Mouse (Mus musculus): ENCODE results near the gene Enpep. TPM values are rescaled to one million over a fixed set of nuclear protein-coding genes. Genes with fewer than 3 reads are reported as not detected.

Enpep gene
- total and polyA plus RNA-seq, 2 experiments from 2014 or later, result 8.3 to 8.4 TPM

DNA sequence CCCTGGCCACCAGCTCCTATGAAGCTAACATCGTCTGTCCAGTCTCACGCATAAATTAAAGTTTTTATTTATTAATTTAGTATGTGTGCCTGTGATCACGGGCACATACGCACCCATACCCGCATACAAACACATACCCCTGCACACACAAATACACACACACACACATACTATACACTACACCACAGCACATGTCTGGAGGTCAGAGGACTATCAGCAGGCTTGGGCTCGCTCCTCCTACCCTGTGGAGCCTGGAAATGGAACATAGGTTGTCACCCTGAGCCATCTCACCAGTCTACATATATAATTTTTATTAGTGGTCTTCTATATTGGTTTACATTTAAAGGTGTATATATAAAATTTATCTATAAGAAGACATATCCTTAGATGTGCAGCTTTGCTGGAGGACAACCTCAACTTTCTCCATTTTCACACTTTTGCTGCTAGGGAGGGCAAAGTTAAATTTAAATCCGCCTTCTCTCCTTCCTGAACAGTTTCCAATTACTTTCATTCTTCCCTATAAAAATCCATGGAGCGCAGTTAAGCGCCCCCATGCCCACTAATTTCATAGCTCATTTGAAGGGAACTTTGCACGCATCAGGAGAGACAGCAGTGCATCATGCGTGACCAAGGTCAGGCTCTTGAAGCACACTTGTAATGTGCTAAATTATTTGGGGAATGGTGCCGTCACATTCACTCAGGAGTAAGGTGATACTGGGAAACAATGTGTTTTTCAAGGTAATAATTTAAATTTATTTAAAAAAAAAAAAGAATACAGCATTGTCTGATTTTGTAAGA lies 63.4 kb downstream of the Enpep start:
- no peak for TF ChIP-seq EP300 (IDR thresholded peaks at IDR 0.05; ENCODE audit: low read depth)
- TF ChIP-seq CTCF (IDR thresholded peaks at IDR 0.05; ENCODE audit: low read depth), result no peak
- Histone ChIP-seq H3K36me3 (replicated peaks; ENCODE audit: control insufficient read depth, insufficient read depth, low read length) (no peaks in the 10 kb centered on the region), H3K27me3 (ENCODE audit: control insufficient read depth, insufficient read depth, low read length) (no peaks in the 10 kb centered on the region), H3K27ac (ENCODE audit: low read depth) (no peak overlapping the region), H3K4me1 (ENCODE audit: control insufficient read depth, insufficient read depth) (no peaks in the 10 kb centered on the region), H3K9me3 (replicated peaks; ENCODE audit: control insufficient read depth, low read length) (no peaks in the 10 kb centered on the region), H3K9ac (replicated peaks; ENCODE audit: low read depth, low read length) (no peak overlapping the region), H3K4me3 (ENCODE audit: low read depth, low read length) (no peak overlapping the region), H3K4me2 (ENCODE audit: low read depth, low read length) (no peak overlapping the region)
- ATAC-seq (ENCODE audit: insufficient read depth, low read depth) (no peak), DNase-seq (ENCODE audit: low spot score) (no peak)
- WGBS, result 89% methylated on average over 12 of the region's 12 CpGs

DNA sequence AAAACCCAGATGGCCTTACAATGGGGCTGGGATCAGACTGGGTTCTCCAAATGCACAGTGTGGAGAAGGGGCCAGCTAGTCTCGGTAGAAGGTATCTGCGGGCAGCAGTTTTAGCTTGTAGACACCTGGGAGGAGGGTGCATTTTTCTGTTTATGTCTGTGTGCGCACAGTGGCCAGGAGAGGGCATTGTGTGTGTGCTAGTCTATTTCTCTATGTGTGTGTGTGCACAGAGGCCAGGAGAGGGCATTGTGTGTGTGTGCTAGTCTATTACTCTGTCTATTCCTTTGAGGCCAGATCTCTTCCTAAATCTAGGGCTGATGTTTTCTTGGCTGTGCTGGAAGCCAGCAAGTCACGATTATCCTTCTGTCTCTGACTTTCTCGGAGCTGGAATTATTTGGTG lies 74.0 kb downstream of the Enpep start:
- Histone ChIP-seq H3K9me3 (replicated peaks; ENCODE audit: control insufficient read depth, low read length) (no peaks in the 10 kb centered on the region), H3K4me3 (ENCODE audit: low read depth, low read length) (no peak overlapping the region), H3K9ac (replicated peaks; ENCODE audit: low read depth, low read length) (no peak overlapping the region), H3K27me3 (ENCODE audit: control insufficient read depth, insufficient read depth, low read length) (no peaks in the 10 kb centered on the region), H3K36me3 (replicated peaks; ENCODE audit: control insufficient read depth, insufficient read depth, low read length) (no peaks in the 10 kb centered on the region), H3K27ac (ENCODE audit: low read depth) (no peak overlapping the region), H3K4me1 (ENCODE audit: control insufficient read depth, insufficient read depth) (no peaks in the 10 kb centered on the region), H3K4me2 (ENCODE audit: low read depth, low read length) (no peak overlapping the region)
- 69% methylated on average over 5 of the region's 5 CpGs for WGBS
- no peak for ATAC-seq (ENCODE audit: insufficient read depth, low read depth)
- no peak for DNase-seq (ENCODE audit: low spot score)
- no peak for TF ChIP-seq EP300 (IDR thresholded peaks at IDR 0.05; ENCODE audit: low read depth)
- peak; percentile 14; the same call in 1 of the 2 replicates for TF ChIP-seq CTCF (IDR thresholded peaks at IDR 0.05; ENCODE audit: low read depth)

GRCm38 (mm10) chr3:129256766-129257165 lies 75.8 kb downstream of the Enpep start:
- DNase-seq (ENCODE audit: low spot score) (peak; percentile 64), ATAC-seq (ENCODE audit: insufficient read depth, low read depth) (peak; percentile 55; the same call in 1 of the 2 replicates)
- H3K36me3 ChIP-seq (replicated peaks; ENCODE audit: control insufficient read depth, insufficient read depth, low read length), result no peaks in the 10 kb centered on the region
- peak overlapping the region; percentile 10; the same call in 1 of the 2 replicates for H3K4me3 ChIP-seq (ENCODE audit: low read depth, low read length)
- no peak overlapping the region for H3K27ac ChIP-seq (ENCODE audit: low read depth)
- H3K9me3 ChIP-seq (replicated peaks; ENCODE audit: control insufficient read depth, low read length), result no peaks in the 10 kb centered on the region
- peak overlapping the region; percentile 30 for H3K4me2 ChIP-seq (ENCODE audit: low read depth, low read length)
- TF ChIP-seq EP300 (IDR thresholded peaks at IDR 0.05; ENCODE audit: low read depth) (no peak), CTCF (IDR thresholded peaks at IDR 0.05; ENCODE audit: low read depth) (peak; percentile 54)
- H3K27me3 ChIP-seq (ENCODE audit: control insufficient read depth, insufficient read depth, low read length), result no peaks in the 10 kb centered on the region
- no peak overlapping the region for H3K9ac ChIP-seq (replicated peaks; ENCODE audit: low read depth, low read length)
- no peaks in the 10 kb centered on the region for H3K4me1 ChIP-seq (ENCODE audit: control insufficient read depth, insufficient read depth)
- 58% methylated on average over 8 of the region's 8 CpGs for WGBS

DNA sequence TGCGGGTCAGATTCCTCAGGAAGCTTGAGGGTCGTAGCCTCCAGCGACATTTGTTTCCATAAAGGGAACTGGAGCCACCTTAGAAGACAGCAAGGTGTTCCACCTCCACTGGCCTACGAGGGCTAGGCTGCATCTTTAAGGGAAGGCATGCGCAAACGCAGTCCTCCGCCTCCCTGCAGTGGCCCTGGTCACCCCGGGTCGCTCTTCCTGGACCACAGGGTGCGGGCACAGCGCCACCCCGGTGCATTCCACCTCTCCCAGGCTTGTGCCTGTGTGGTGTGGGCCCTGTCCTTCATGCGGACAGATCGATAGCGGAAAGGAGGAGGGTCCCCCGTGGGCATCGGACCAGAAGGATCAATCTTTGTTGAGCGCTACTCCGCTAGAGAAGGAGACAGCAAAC lies 76.2 kb downstream of the Enpep start:
- 44% methylated on average over 19 of the region's 19 CpGs for WGBS
- H3K9me3 ChIP-seq (replicated peaks; ENCODE audit: control insufficient read depth, low read length), result no peaks in the 10 kb centered on the region
- ATAC-seq (ENCODE audit: insufficient read depth, low read depth), result peak; percentile 47; the same call in 1 of the 2 replicates
- H3K4me1 ChIP-seq (ENCODE audit: control insufficient read depth, insufficient read depth), result no peaks in the 10 kb centered on the region
- peak; percentile 17 for DNase-seq (ENCODE audit: low spot score)
- H3K27me3 ChIP-seq (ENCODE audit: control insufficient read depth, insufficient read depth, low read length), result no peaks in the 10 kb centered on the region
- no peak for TF ChIP-seq EP300 (IDR thresholded peaks at IDR 0.05; ENCODE audit: low read depth)
- TF ChIP-seq CTCF (IDR thresholded peaks at IDR 0.05; ENCODE audit: low read depth), result no peak
- H3K27ac ChIP-seq (ENCODE audit: low read depth), result no peak overlapping the region
- H3K4me3 ChIP-seq (ENCODE audit: low read depth, low read length), result peak overlapping the region; percentile 10; the same call in 1 of the 2 replicates
- no peaks in the 10 kb centered on the region for H3K36me3 ChIP-seq (replicated peaks; ENCODE audit: control insufficient read depth, insufficient read depth, low read length)
- H3K9ac ChIP-seq (replicated peaks; ENCODE audit: low read depth, low read length), result no peak overlapping the region
- peak overlapping the region; percentile 30 for H3K4me2 ChIP-seq (ENCODE audit: low read depth, low read length)

- no peaks in the 10 kb centered on the region for H3K9me3 ChIP-seq (replicated peaks; ENCODE audit: control insufficient read depth, low read length)
- H3K27me3 ChIP-seq (ENCODE audit: control insufficient read depth, insufficient read depth, low read length), result no peaks in the 10 kb centered on the region
- 49% methylated on average over 10 of the region's 10 CpGs for WGBS
- no peak for DNase-seq (ENCODE audit: low spot score)
- ATAC-seq (ENCODE audit: insufficient read depth, low read depth), result no peak
- no peak overlapping the region for H3K27ac ChIP-seq (ENCODE audit: low read depth)
- no peaks in the 10 kb centered on the region for H3K4me1 ChIP-seq (ENCODE audit: control insufficient read depth, insufficient read depth)
- no peak overlapping the region for H3K4me2 ChIP-seq (ENCODE audit: low read depth, low read length)
- H3K9ac ChIP-seq (replicated peaks; ENCODE audit: low read depth, low read length), result no peak overlapping the region
- no peak overlapping the region for H3K4me3 ChIP-seq (ENCODE audit: low read depth, low read length)
- H3K36me3 ChIP-seq (replicated peaks; ENCODE audit: control insufficient read depth, insufficient read depth, low read length), result no peaks in the 10 kb centered on the region
- TF ChIP-seq CTCF (IDR thresholded peaks at IDR 0.05; ENCODE audit: low read depth) (no peak), EP300 (IDR thresholded peaks at IDR 0.05; ENCODE audit: low read depth) (no peak)
Observed at GRCm38 (mm10) chr3:129254246-129254645, 78.3 kb downstream of the Enpep start.
